Mouse (Mus musculus): ENCODE data around the gene Fam198a. TPM values are rescaled to one million over a fixed set of nuclear protein-coding genes. Genes with fewer than 3 reads are reported as not detected.
A peak's percentile ranks its signal among the peaks of the same experiment; 100 is the strongest.

The Fam198a gene
- polyA plus RNA-seq, 1 experiment from 2014 or later: 0.25 TPM

- no peak for ATAC-seq (ENCODE audit: low read depth)
- no peak overlapping the region for H3K27ac ChIP-seq
- 57% methylated on average over 7 of the region's 7 CpGs for WGBS (ENCODE audit: insufficient replicate concordance)
These were observed 23.1 kb upstream of the Fam198a start for GRCm38 (mm10) chr9:121927721-121928120.

GRCm38 (mm10) chr9:121928498-121928897 lies 22.3 kb upstream of the Fam198a start:
- no peaks in the 10 kb centered on the region for H3K9me3 ChIP-seq (replicated peaks)
- H3K4me3 ChIP-seq (replicated peaks): no peak overlapping the region
- H3K9ac ChIP-seq: no peak overlapping the region
- H3K27ac ChIP-seq: no peak overlapping the region
- no peaks in the 10 kb centered on the region for H3K36me3 ChIP-seq
- H3K4me2 ChIP-seq: no peak overlapping the region
- DNase-seq (no peak), ATAC-seq (ENCODE audit: low read depth) (no peak)
- H3K4me1 ChIP-seq (replicated peaks): peaks cover 28% of the 10 kb centered on the region
- 19% methylated on average over 2 of the region's 2 CpGs for WGBS (ENCODE audit: insufficient replicate concordance)
- no peaks in the 10 kb centered on the region for H3K27me3 ChIP-seq

More at GRCm38 (mm10) chr9:121927721-121928120, 23.1 kb upstream of the Fam198a start:
- Histone ChIP-seq H3K4me1 (replicated peaks) (peaks cover 28% of the 10 kb centered on the region), H3K4me2 (no peak overlapping the region), H3K4me3 (replicated peaks) (no peak overlapping the region), H3K9ac (no peak overlapping the region), H3K9me3 (replicated peaks) (no peaks in the 10 kb centered on the region), H3K36me3 (no peaks in the 10 kb centered on the region), H3K27me3 (no peaks in the 10 kb centered on the region)
- no peak for DNase-seq

- Histone ChIP-seq H3K9ac (no peak overlapping the region), H3K9me3 (replicated peaks) (no peaks in the 10 kb centered on the region), H3K36me3 (no peaks in the 10 kb centered on the region), H3K27ac (no peak overlapping the region), H3K27me3 (0 out of 2 replicates have a peak, but pooled peaks cover 3% of the 10 kb centered on the region), H3K4me3 (replicated peaks) (no peak overlapping the region), H3K4me1 (replicated peaks) (0 out of 2 replicates have a peak, but pooled peaks cover 2% of the 10 kb centered on the region), H3K4me2 (no peak overlapping the region)
- WGBS (ENCODE audit: insufficient replicate concordance): 60% methylated on average over 4 of the region's 4 CpGs
- ATAC-seq (ENCODE audit: low read depth): no peak
- DNase-seq: no peak
These were observed 15.9 kb upstream of the Fam198a start for GRCm38 (mm10) chr9:121934856-121935255.

GRCm38 (mm10) chr9:121936952-121937351 lies 13.8 kb upstream of the Fam198a start:
- Histone ChIP-seq H3K27me3 (0 out of 2 replicates have a peak, but pooled peaks cover 3% of the 10 kb centered on the region), H3K36me3 (no peaks in the 10 kb centered on the region), H3K9ac (no peak overlapping the region), H3K27ac (no peak overlapping the region), H3K4me1 (replicated peaks) (0 out of 2 replicates have a peak, but pooled peaks cover 2% of the 10 kb centered on the region), H3K4me2 (no peak overlapping the region), H3K4me3 (replicated peaks) (no peak overlapping the region), H3K9me3 (replicated peaks) (no peaks in the 10 kb centered on the region)
- 69% methylated on average over 1 of the region's 1 CpGs for WGBS (ENCODE audit: insufficient replicate concordance)
- ATAC-seq (ENCODE audit: low read depth) (0 out of 2 replicates have a peak, but pooled peaks have one; percentile 12), DNase-seq (no peak)

- WGBS (ENCODE audit: insufficient replicate concordance): 36% methylated on average over 6 of the region's 6 CpGs
These were observed 13.3 kb upstream of the Fam198a start for GRCm38 (mm10) chr9:121937451-121937864.

GRCm38 (mm10) chr9:121937944-121938355 lies 12.8 kb upstream of the Fam198a start:
- 44% methylated on average over 21 of the region's 21 CpGs for WGBS (ENCODE audit: insufficient replicate concordance)

More at GRCm38 (mm10) chr9:121937451-121937864, 13.3 kb upstream of the Fam198a start:
- peak overlapping the region; percentile 57 for H3K4me2 ChIP-seq
- H3K27me3 ChIP-seq: 0 out of 2 replicates have a peak, but pooled peaks cover 3% of the 10 kb centered on the region
- ATAC-seq (ENCODE audit: low read depth): 0 out of 2 replicates have a peak, but pooled peaks have one; percentile 15
- no peak for DNase-seq
- 0 out of 2 replicates have a peak, but pooled peaks cover 2% of the 10 kb centered on the region for H3K4me1 ChIP-seq (replicated peaks)
- H3K36me3 ChIP-seq: no peaks in the 10 kb centered on the region
- no peaks in the 10 kb centered on the region for H3K9me3 ChIP-seq (replicated peaks)
- H3K9ac ChIP-seq: no peak overlapping the region
- no peak overlapping the region for H3K27ac ChIP-seq
- H3K4me3 ChIP-seq (replicated peaks): peak overlapping the region; percentile 52

GRCm38 (mm10) chr9:121943005-121943404 lies 7.8 kb upstream of the Fam198a start:
- no peak overlapping the region for H3K9ac ChIP-seq
- H3K4me2 ChIP-seq: no peak overlapping the region
- no peak overlapping the region for H3K4me3 ChIP-seq (replicated peaks)
- ATAC-seq (ENCODE audit: low read depth) (no peak), DNase-seq (no peak)
- 59% methylated on average over 3 of the region's 3 CpGs for whole genome bisulfite sequencing (ENCODE audit: insufficient replicate concordance)
- H3K27ac ChIP-seq: no peak overlapping the region
- no peaks in the 10 kb centered on the region for H3K4me1 ChIP-seq (replicated peaks)
- no peaks in the 10 kb centered on the region for H3K36me3 ChIP-seq
- H3K9me3 ChIP-seq (replicated peaks): no peaks in the 10 kb centered on the region
- H3K27me3 ChIP-seq: no peaks in the 10 kb centered on the region

More at GRCm38 (mm10) chr9:121937944-121938355, 12.8 kb upstream of the Fam198a start:
- Histone ChIP-seq H3K9ac (peak overlapping the region; percentile 57; the same call in 1 of the 2 replicates), H3K4me1 (replicated peaks) (0 out of 2 replicates have a peak, but pooled peaks cover 2% of the 10 kb centered on the region), H3K4me2 (peak overlapping the region; percentile 57), H3K36me3 (no peaks in the 10 kb centered on the region), H3K9me3 (replicated peaks) (no peaks in the 10 kb centered on the region), H3K4me3 (replicated peaks) (peak overlapping the region; percentile 52), H3K27me3 (0 out of 2 replicates have a peak, but pooled peaks cover 3% of the 10 kb centered on the region), H3K27ac (no peak overlapping the region)
- ATAC-seq (ENCODE audit: low read depth) (peak; percentile 74), DNase-seq (peak; percentile 54)

GRCm38 (mm10) chr9:121943628-121944027 lies 7.2 kb upstream of the Fam198a start:
- no peaks in the 10 kb centered on the region for H3K36me3 ChIP-seq
- no peak overlapping the region for H3K4me3 ChIP-seq (replicated peaks)
- DNase-seq: no peak
- H3K9ac ChIP-seq: no peak overlapping the region
- no peaks in the 10 kb centered on the region for H3K9me3 ChIP-seq (replicated peaks)
- H3K4me2 ChIP-seq: no peak overlapping the region
- ATAC-seq (ENCODE audit: low read depth): no peak
- no peaks in the 10 kb centered on the region for H3K27me3 ChIP-seq
- no peak overlapping the region for H3K27ac ChIP-seq
- H3K4me1 ChIP-seq (replicated peaks): no peaks in the 10 kb centered on the region
- WGBS (ENCODE audit: insufficient replicate concordance): 56% methylated on average over 3 of the region's 3 CpGs

- Histone ChIP-seq H3K9me3 (replicated peaks) (no peaks in the 10 kb centered on the region), H3K27me3 (no peaks in the 10 kb centered on the region), H3K27ac (no peak overlapping the region), H3K4me1 (replicated peaks) (peaks cover 5% of the 10 kb centered on the region), H3K4me3 (replicated peaks) (no peak overlapping the region), H3K4me2 (no peak overlapping the region), H3K9ac (no peak overlapping the region), H3K36me3 (no peaks in the 10 kb centered on the region)
- DNase-seq (no peak), ATAC-seq (ENCODE audit: low read depth) (no peak)
- 11% methylated on average over 4 of the region's 4 CpGs for WGBS (ENCODE audit: insufficient replicate concordance)
These were observed 3.0 kb upstream of the Fam198a start for GRCm38 (mm10) chr9:121947784-121948183.

GRCm38 (mm10) chr9:121948431-121948830 lies 2.4 kb upstream of the Fam198a start:
- Histone ChIP-seq H3K9me3 (replicated peaks) (no peaks in the 10 kb centered on the region), H3K27ac (no peak overlapping the region), H3K9ac (no peak overlapping the region), H3K27me3 (no peaks in the 10 kb centered on the region), H3K4me2 (no peak overlapping the region), H3K36me3 (no peaks in the 10 kb centered on the region), H3K4me1 (replicated peaks) (peaks cover 5% of the 10 kb centered on the region), H3K4me3 (replicated peaks) (no peak overlapping the region)
- 44% methylated on average over 4 of the region's 4 CpGs for WGBS (ENCODE audit: insufficient replicate concordance)
- no peak for DNase-seq
- no peak for ATAC-seq (ENCODE audit: low read depth)

GRCm38 (mm10) chr9:121951114-121951423 lies 281 bp downstream of the Fam198a start:
- no peak overlapping the region for H3K27ac ChIP-seq
- H3K4me2 ChIP-seq: peak overlapping the region; percentile 36
- no peak overlapping the region for H3K9ac ChIP-seq
- DNase-seq: no peak
- peaks cover 5% of the 10 kb centered on the region for H3K4me1 ChIP-seq (replicated peaks)
- H3K36me3 ChIP-seq: no peaks in the 10 kb centered on the region
- no peaks in the 10 kb centered on the region for H3K27me3 ChIP-seq
- 0 out of 2 replicates have a peak, but pooled peaks have one; percentile 10 for ATAC-seq (ENCODE audit: low read depth)
- 39% methylated on average over 4 of the region's 4 CpGs for WGBS (ENCODE audit: insufficient replicate concordance)
- no peak overlapping the region for H3K4me3 ChIP-seq (replicated peaks)
- H3K9me3 ChIP-seq (replicated peaks): no peaks in the 10 kb centered on the region

- DNase-seq (no peak), ATAC-seq (ENCODE audit: low read depth) (no peak)
- 67% methylated on average over 6 of the region's 6 CpGs for WGBS (ENCODE audit: insufficient replicate concordance)
- Histone ChIP-seq H3K4me3 (replicated peaks) (no peak overlapping the region), H3K36me3 (no peaks in the 10 kb centered on the region), H3K27me3 (no peaks in the 10 kb centered on the region), H3K9ac (no peak overlapping the region), H3K4me2 (no peak overlapping the region), H3K27ac (no peak overlapping the region), H3K9me3 (replicated peaks) (no peaks in the 10 kb centered on the region), H3K4me1 (replicated peaks) (peaks cover 5% of the 10 kb centered on the region)
These were observed 1.8 kb downstream of the Fam198a start for GRCm38 (mm10) chr9:121952596-121952995.

Data from liver, embryonic 13.5 days (tissue).